Mouse (Mus musculus) layer of hippocampus, adult 2 months (tissue): ENCODE measurements around the gene Gcdh. TPM values are rescaled to one million over a fixed set of nuclear protein-coding genes. Genes with fewer than 3 reads are reported as not detected.

ENCODE experiments used
- DNase-seq, 2 experiments: peaks; one replicate each; pipeline ENCODE4 v3.0.0; 2022; ENCODE audit warnings: low spot score in 2 of 2
- H3K27ac ChIP-seq: fragments of 200-600 bp; 2 replicates; pipeline ENCODE4 v1.8.1; 2022
- H3K4me3 ChIP-seq: fragments of 200-600 bp; 2 replicates; pipeline ENCODE4 v1.8.1; 2022; ENCODE audit warnings: mild to moderate bottlenecking
- CTCF ChIP-seq: fragments of 200-600 bp; conservative IDR thresholded peaks from 2 replicates; pipeline ENCODE4 v1.8.1; 2022; ENCODE audit warnings: antibody characterized with exemption, mild to moderate bottlenecking, moderate library complexity
- microRNA-seq, 2 experiments: library from miRNA; unstranded; fragments of <30 nt; microRNA quantifications; one replicate each; pipeline ENCODE4 v1.2.0; 2021
- total RNA-seq, 2 experiments: library from RNA; stranded (reverse); gene quantifications; 2 replicates each; pipeline ENCODE4 v1.2.3; 2021

Gene Gcdh
- total RNA-seq, 2 experiments from 2014 or later: 37.5 to 41.2 TPM

DNA sequence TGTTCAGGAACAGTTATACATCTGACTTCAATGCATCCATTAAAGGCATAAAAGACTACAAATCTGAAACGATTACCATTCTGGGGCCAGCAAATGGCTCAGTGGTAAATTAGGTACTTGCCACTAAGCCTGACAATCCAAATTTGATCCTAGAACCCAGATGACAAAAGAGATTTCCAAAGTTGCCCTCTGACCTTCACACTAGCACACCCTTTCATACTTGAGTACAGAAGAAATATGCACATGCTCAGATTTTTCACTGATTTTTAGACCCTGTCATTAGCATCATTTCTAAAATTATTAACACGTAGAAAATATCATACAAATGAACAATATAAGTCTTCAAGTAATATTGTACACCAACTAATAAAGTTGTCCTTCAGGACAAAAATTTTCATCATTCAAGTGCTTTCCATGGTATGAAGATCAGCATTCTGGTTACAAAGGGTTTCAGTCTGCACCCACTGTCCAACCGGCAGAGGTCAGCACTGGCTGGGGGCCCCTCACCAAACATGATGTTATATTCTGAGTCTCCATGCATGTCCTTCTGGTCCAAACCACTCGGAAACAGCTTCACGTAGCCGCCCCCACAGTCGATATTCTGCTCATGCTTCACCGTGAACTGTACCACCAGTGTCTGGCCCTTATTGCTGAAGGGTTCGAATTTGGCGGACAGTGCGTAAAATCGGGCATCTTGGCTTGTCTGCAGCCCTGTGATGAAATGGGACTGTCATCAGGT lies 48.2 kb downstream of the Gcdh start:
- Histone ChIP-seq H3K4me3 (peak overlapping the region; percentile 91), H3K27ac (peak overlapping the region; percentile 97)
- no peak for DNase-seq
- peak; percentile 72 for TF ChIP-seq CTCF

DNA sequence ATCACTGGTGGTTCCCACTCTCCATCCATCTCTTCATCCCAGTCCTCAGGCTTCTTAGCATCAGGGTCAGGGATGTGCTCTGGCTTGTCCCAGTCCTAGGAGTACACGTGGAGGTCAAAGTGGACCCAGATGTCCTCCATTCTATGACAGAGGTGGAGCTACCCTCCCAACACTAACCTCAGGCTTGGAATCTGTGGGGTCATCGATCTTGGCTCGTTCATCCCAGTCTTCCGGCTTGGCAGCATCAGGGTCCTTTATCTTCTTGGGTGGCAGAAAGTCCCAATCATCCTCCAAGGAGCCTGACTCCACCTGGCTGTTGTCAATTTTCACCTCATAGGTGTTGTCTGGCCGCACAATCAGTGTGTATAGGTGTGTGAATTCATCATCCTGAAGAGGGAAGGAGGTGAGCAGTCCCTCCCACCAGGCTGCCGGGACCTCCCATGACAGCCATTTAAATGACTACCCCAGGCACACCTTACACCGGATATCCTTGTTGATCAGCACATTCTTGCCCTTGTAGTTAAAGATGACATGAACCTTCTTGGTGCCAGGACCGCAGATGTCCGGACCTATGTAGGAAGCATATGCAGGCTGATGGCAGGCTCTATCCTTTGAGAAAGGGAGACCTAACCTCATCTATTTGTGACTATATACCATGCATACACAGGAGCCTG lies 49.2 kb downstream of the Gcdh start:
- TF ChIP-seq CTCF: no peak
- peak overlapping the region; percentile 91 for H3K4me3 ChIP-seq

GRCm38 (mm10) chr8:84841514-84841913 lies 52.2 kb downstream of the Gcdh start:
- no peak for DNase-seq
- Histone ChIP-seq H3K4me3 (no peak overlapping the region), H3K27ac (no peak overlapping the region)
- TF ChIP-seq CTCF: no peak

More for the DNA sequence above, 49.2 kb downstream of the Gcdh start:
- no peak for DNase-seq
- peak overlapping the region; percentile 97; the same call in 1 of the 2 replicates for H3K27ac ChIP-seq

GRCm38 (mm10) chr8:84840248-84840999 lies 53.3 kb downstream of the Gcdh start, which contains the start of gene Rad23a:
Rad23a (minus strand) TSS chr8:84840665.
- peak within 1 kb of the TSS; percentile 81 for H3K4me3 ChIP-seq
- peak; percentile 90 to 92 for DNase-seq

DNA sequence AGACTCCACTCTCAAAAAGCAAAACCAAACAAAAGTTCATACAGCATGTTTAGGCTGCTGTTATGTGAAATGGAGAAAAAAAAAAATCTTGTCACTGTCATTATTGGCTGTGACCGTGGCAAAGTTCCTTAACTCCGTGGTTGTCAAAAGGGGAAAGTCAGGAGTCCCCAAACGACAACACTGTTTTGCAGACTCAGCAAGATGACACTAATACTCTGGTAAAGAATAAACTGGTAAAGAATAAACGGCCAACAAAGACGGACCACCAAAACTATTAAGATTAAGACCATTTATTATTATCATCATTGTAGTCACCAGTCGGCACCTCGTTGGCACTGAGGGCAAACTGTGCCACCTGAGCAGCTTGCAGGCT lies 53.9 kb downstream of the Gcdh start:
- no peak for DNase-seq
- peak overlapping the region; percentile 81 for H3K4me3 ChIP-seq
- no peak for TF ChIP-seq CTCF
- H3K27ac ChIP-seq: peak overlapping the region; percentile 90

More at GRCm38 (mm10) chr8:84840248-84840999, 53.3 kb downstream of the Gcdh start, which contains the start of gene Rad23a:
- H3K27ac ChIP-seq: peak within 1 kb of the TSS; percentile 90
- TF ChIP-seq CTCF: no peak

DNA sequence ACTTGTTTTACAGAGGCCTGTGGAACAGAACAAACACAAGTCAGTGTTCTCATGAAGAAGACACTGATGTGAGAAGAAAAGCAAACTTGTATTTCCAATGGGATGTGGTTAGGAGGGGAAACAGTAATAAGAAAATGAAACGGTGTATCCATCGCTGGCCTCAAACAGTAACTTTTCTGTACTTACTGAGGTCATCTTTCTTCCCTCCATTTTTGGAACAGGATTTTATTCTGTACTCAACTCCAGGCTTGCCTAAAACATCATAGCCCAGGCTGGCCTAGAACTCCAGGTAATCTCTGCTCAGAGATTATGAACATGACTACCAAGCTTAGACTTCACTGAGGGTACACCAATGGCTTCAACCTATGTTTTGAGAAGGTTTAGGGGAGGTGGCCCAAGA lies 54.3 kb downstream of the Gcdh start:
- H3K4me3 ChIP-seq: peak overlapping the region; percentile 81
- no peak overlapping the region; the same call in 1 of the 2 replicates for H3K27ac ChIP-seq
- TF ChIP-seq CTCF: no peak
- DNase-seq: no peak

- no peak for DNase-seq
- H3K4me3 ChIP-seq: no peak overlapping the region
- H3K27ac ChIP-seq: no peak overlapping the region
- no peak for TF ChIP-seq CTCF
Measured at GRCm38 (mm10) chr8:84838513-84838912, 55.2 kb downstream of the Gcdh start.

DNA sequence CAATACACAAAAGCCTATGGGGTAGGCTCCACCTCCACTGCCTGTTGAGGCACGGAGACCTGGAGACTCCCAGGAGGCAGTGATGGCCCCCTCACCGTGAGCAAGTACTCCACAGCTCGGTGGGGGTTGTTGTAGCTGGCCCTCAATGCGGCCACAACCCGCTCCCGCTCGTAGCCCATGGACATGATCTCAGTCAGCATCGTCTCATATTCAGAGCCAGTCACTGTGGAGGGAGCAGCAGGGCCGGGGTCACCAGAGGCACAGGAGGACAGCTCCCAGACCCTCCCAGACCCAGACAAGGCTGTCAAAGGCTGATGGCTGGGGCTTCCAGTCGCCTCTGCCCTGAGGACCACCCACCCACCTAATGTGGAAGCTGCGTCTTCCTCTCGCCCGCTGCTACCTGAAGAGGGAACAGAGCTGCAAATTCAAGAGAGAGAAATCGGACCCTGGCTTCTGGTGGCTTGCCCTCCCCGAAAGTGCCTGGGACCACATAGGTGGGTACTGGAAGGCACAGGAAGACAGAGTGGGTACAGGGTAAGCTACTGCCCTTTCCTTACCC lies 55.7 kb downstream of the Gcdh start:
- no peak for DNase-seq
- no peak for TF ChIP-seq CTCF
- Histone ChIP-seq H3K27ac (no peak overlapping the region), H3K4me3 (no peak overlapping the region)

- Histone ChIP-seq H3K27ac (no peak overlapping the region), H3K4me3 (no peak overlapping the region)
- TF ChIP-seq CTCF: 0 out of 2 replicates have a peak, but pooled peaks have one; percentile 29
- DNase-seq: no peak
Measured at GRCm38 (mm10) chr8:84837149-84837911, 56.4 kb downstream of the Gcdh start.

Small RNA genes within 50 kb of the gene (microRNA-seq; reads per million reads assigned to microRNA genes)
- 0.64 to 2.6 reads per million in 2 experiments for gene Gm24197
- gene Mir7069: 4.2 to 6.1 reads per million in 2 experiments

Other genes with a start within 250 kb of the Gcdh start
- gene Ier2, start 231.1 kb downstream of the Gcdh start, total RNA-seq: 1 to 10 TPM; 5.1 to 7.2 TPM
- 100 to 1,000 TPM; 109 to 113 TPM for gene Trmt1, start 207.6 kb downstream of the Gcdh start, total RNA-seq
- 10 to 100 TPM; 91.8 to 93.9 TPM for gene Nacc1, start 206.1 kb downstream of the Gcdh start, total RNA-seq
- gene Lyl1, start 192.5 kb downstream of the Gcdh start, total RNA-seq: 1 to 10 TPM; 2.3 to 2.6 TPM
- under 1 TPM in 1 of 2 experiments, not detected in 1; 0.54 TPM for gene G430095P16Rik, start 170.9 kb downstream of the Gcdh start, total RNA-seq
- 100 to 1,000 TPM; 408 to 482 TPM for gene Nfix, start 93.6 kb downstream of the Gcdh start, total RNA-seq
- 10 to 100 TPM; 11.9 TPM for gene Dand5, start 71.1 kb downstream of the Gcdh start, total RNA-seq
- gene Gadd45gip1, start 62.4 kb downstream of the Gcdh start, total RNA-seq: 10 to 100 TPM; 23.3 to 26.1 TPM
- gene Rad23a, start 53.3 kb downstream of the Gcdh start, total RNA-seq: 10 to 100 TPM; 63.4 to 75.9 TPM
- gene Calr, start 47.0 kb downstream of the Gcdh start, total RNA-seq: 100 to 1,000 TPM; 457 to 504 TPM
- 10 to 100 TPM; 49.7 to 58.0 TPM for gene Farsa, start 36.9 kb downstream of the Gcdh start, total RNA-seq
- gene Syce2, start 21.8 kb downstream of the Gcdh start, total RNA-seq: 10 to 100 TPM; 17.6 to 19.8 TPM
- gene Klf1, start 8.0 kb upstream of the Gcdh start, total RNA-seq: not detected
- gene Dnase2a, start 14.6 kb upstream of the Gcdh start, total RNA-seq: 1 to 10 TPM; 3.9 to 5.7 TPM
- 10 to 100 TPM; 78.9 to 85.5 TPM for gene Mast1, start 43.4 kb upstream of the Gcdh start, total RNA-seq
- gene Rtbdn, start 53.1 kb upstream of the Gcdh start, total RNA-seq: 1 to 10 TPM; 1.1 TPM
- not detected for gene Gm49661, start 75.5 kb upstream of the Gcdh start, total RNA-seq
- gene Prdx2, start 75.7 kb upstream of the Gcdh start, total RNA-seq: 100 to 1,000 TPM; 323 to 345 TPM
- 10 to 100 TPM; 43.0 to 46.9 TPM for gene Rnaseh2a, start 75.8 kb upstream of the Gcdh start, total RNA-seq
- 10 to 100 TPM; 57.7 to 63.0 TPM for gene Junb, start 84.8 kb upstream of the Gcdh start, total RNA-seq
- 1 to 10 TPM; 9.2 to 10.0 TPM for gene Hook2, start 96.7 kb upstream of the Gcdh start, total RNA-seq
- not detected for gene Best2, start 120.6 kb upstream of the Gcdh start, total RNA-seq
- gene Asna1, start 131.4 kb upstream of the Gcdh start, total RNA-seq: 100 to 1,000 TPM; 119 to 122 TPM
- gene Trir, start 132.9 kb upstream of the Gcdh start, total RNA-seq: 100 to 1,000 TPM; 125 to 136 TPM
- gene Tnpo2, start 143.0 kb upstream of the Gcdh start, total RNA-seq: 100 to 1,000 TPM; 170 to 175 TPM
- gene Fbxw9, start 166.1 kb upstream of the Gcdh start, total RNA-seq: 10 to 100 TPM; 22.6 to 23.5 TPM
- gene Gm5741, start 174.1 kb upstream of the Gcdh start, total RNA-seq: not detected
- 10 to 100 TPM; 63.4 to 70.6 TPM for gene Dhps, start 177.8 kb upstream of the Gcdh start, total RNA-seq
- gene Wdr83os, start 186.8 kb upstream of the Gcdh start, total RNA-seq: 10 to 100 TPM; 60.8 to 66.3 TPM
- gene Wdr83, start 187.4 kb upstream of the Gcdh start, total RNA-seq: 10 to 100 TPM; 26.7 to 29.0 TPM
- 10 to 100 TPM; 32.9 to 37.5 TPM for gene Man2b1, start 189.3 kb upstream of the Gcdh start, total RNA-seq
- gene Zfp791, start 229.2 kb upstream of the Gcdh start, total RNA-seq: 1 to 10 TPM; 7.8 to 8.6 TPM